Mouse (Mus musculus) lung, postnatal 0 days (tissue): ENCODE data around the gene Elovl5.

ENCODE experiments used
- CTCF ChIP-seq: IDR thresholded peaks from 2 replicates; pipeline ENCODE4 v1.5.1; 2016; ENCODE audit warnings: antibody characterized with exemption, mild to moderate bottlenecking
- EP300 ChIP-seq: IDR thresholded peaks from 2 replicates; pipeline ENCODE4 v1.6.1; 2016; ENCODE audit warnings: antibody characterized with exemption, mild to moderate bottlenecking, control low read depth

GRCm38 (mm10) chr9:77926911-77927310 is 9.7 kb downstream of the Elovl5 start:
- TF ChIP-seq CTCF (no peak), EP300 (no peak)
